Mouse (Mus musculus): ENCODE measurements around the gene Pcf11. TPM values are rescaled to one million over a fixed set of nuclear protein-coding genes. Genes with fewer than 3 reads are reported as not detected.

Gene Pcf11
- polyA plus RNA-seq, 1 experiment from 2014 or later = 15.7 TPM

DNA sequence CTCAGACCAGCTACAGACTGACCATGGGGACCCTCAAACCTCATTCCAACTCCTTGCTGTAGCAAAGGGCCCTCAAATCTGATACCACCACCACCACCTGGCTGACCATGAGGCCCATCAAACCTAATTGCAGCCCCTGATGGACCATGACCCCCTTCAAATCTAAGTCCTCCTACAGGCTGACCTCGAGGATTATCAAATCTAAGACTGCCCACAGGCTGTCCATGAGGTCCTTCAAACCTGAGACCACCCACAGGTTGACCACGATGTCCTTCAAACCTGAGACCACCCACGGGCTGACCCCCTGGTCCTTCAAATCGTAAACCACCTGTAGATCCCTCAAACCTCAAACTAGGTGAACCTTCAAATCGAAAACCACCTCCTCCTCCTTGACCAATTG is 11.7 kb downstream of the Pcf11 start:
- no peak; the same call in 1 of the 2 replicates for ATAC-seq (replicated peaks; ENCODE audit: insufficient number of reproducible peaks, low FRiP score, low TSS enrichment)
- no peak overlapping the region for H3K9ac ChIP-seq (ENCODE audit: low read depth, low read length)
- H3K27me3 ChIP-seq (ENCODE audit: control insufficient read depth, insufficient read depth, low read length) = no peaks in the 10 kb centered on the region
- H3K36me3 ChIP-seq (ENCODE audit: control insufficient read depth, insufficient read depth, low read length) = peaks cover 34% of the 10 kb centered on the region
- no peak overlapping the region for H3K4me2 ChIP-seq
- 91% methylated on average over 5 of the region's 5 CpGs for WGBS (ENCODE audit: insufficient replicate concordance)
- no peak overlapping the region for H3K27ac ChIP-seq (ENCODE audit: low read depth, low read length)
- H3K9me3 ChIP-seq (replicated peaks; ENCODE audit: control insufficient read depth, low read length) = no peaks in the 10 kb centered on the region
- no peak overlapping the region for H3K4me3 ChIP-seq (ENCODE audit: low read depth, low read length)
- no peaks in the 10 kb centered on the region for H3K4me1 ChIP-seq (ENCODE audit: control insufficient read depth, insufficient read depth, low read length)

- H3K36me3 ChIP-seq (ENCODE audit: control insufficient read depth, insufficient read depth, low read length) = peaks cover 29% of the 10 kb centered on the region
- H3K9me3 ChIP-seq (replicated peaks; ENCODE audit: control insufficient read depth, low read length) = no peaks in the 10 kb centered on the region
- H3K27me3 ChIP-seq (ENCODE audit: control insufficient read depth, insufficient read depth, low read length) = no peaks in the 10 kb centered on the region
- H3K4me3 ChIP-seq (ENCODE audit: low read depth, low read length) = no peak overlapping the region
- no peak overlapping the region for H3K9ac ChIP-seq (ENCODE audit: low read depth, low read length)
- H3K4me2 ChIP-seq = no peak overlapping the region
- WGBS (ENCODE audit: insufficient replicate concordance) = 84% methylated on average over 2 of the region's 2 CpGs
- no peak for ATAC-seq (replicated peaks; ENCODE audit: insufficient number of reproducible peaks, low FRiP score, low TSS enrichment)
- no peaks in the 10 kb centered on the region for H3K4me1 ChIP-seq (ENCODE audit: control insufficient read depth, insufficient read depth, low read length)
- H3K27ac ChIP-seq (ENCODE audit: low read depth, low read length) = no peak overlapping the region
Measured at GRCm38 (mm10) chr7:92656386-92656785, 13.3 kb downstream of the Pcf11 start.

GRCm38 (mm10) chr7:92653329-92653728 is 16.4 kb downstream of the Pcf11 start:
- no peaks in the 10 kb centered on the region for H3K4me1 ChIP-seq (ENCODE audit: control insufficient read depth, insufficient read depth, low read length)
- no peak for ATAC-seq (replicated peaks; ENCODE audit: insufficient number of reproducible peaks, low FRiP score, low TSS enrichment)
- H3K9me3 ChIP-seq (replicated peaks; ENCODE audit: control insufficient read depth, low read length) = no peaks in the 10 kb centered on the region
- H3K36me3 ChIP-seq (ENCODE audit: control insufficient read depth, insufficient read depth, low read length) = peaks cover 17% of the 10 kb centered on the region
- 79% methylated on average over 1 of the region's 1 CpGs for WGBS (ENCODE audit: insufficient replicate concordance)
- no peak overlapping the region for H3K27ac ChIP-seq (ENCODE audit: low read depth, low read length)
- H3K4me2 ChIP-seq = no peak overlapping the region
- no peak overlapping the region for H3K9ac ChIP-seq (ENCODE audit: low read depth, low read length)
- no peak overlapping the region for H3K4me3 ChIP-seq (ENCODE audit: low read depth, low read length)
- H3K27me3 ChIP-seq (ENCODE audit: control insufficient read depth, insufficient read depth, low read length) = no peaks in the 10 kb centered on the region

GRCm38 (mm10) chr7:92647790-92648189 is 21.9 kb downstream of the Pcf11 start:
- H3K27me3 ChIP-seq (ENCODE audit: control insufficient read depth, insufficient read depth, low read length) = no peaks in the 10 kb centered on the region
- WGBS (ENCODE audit: insufficient replicate concordance) = 87% methylated on average over 7 of the region's 7 CpGs
- H3K4me2 ChIP-seq = no peak overlapping the region
- H3K36me3 ChIP-seq (ENCODE audit: control insufficient read depth, insufficient read depth, low read length) = peaks cover 11% of the 10 kb centered on the region; the same call in 1 of the 2 replicates
- no peak overlapping the region for H3K27ac ChIP-seq (ENCODE audit: low read depth, low read length)
- H3K9ac ChIP-seq (ENCODE audit: low read depth, low read length) = no peak overlapping the region
- H3K4me1 ChIP-seq (ENCODE audit: control insufficient read depth, insufficient read depth, low read length) = no peaks in the 10 kb centered on the region
- ATAC-seq (replicated peaks; ENCODE audit: insufficient number of reproducible peaks, low FRiP score, low TSS enrichment) = no peak
- no peak overlapping the region for H3K4me3 ChIP-seq (ENCODE audit: low read depth, low read length)
- no peaks in the 10 kb centered on the region for H3K9me3 ChIP-seq (replicated peaks; ENCODE audit: control insufficient read depth, low read length)

GRCm38 (mm10) chr7:92642358-92642757 is 27.4 kb downstream of the Pcf11 start:
- Histone ChIP-seq H3K27ac (ENCODE audit: low read depth, low read length) (no peak overlapping the region), H3K27me3 (ENCODE audit: control insufficient read depth, insufficient read depth, low read length) (no peaks in the 10 kb centered on the region), H3K9me3 (replicated peaks; ENCODE audit: control insufficient read depth, low read length) (no peaks in the 10 kb centered on the region), H3K4me3 (ENCODE audit: low read depth, low read length) (no peak overlapping the region), H3K9ac (ENCODE audit: low read depth, low read length) (no peak overlapping the region), H3K36me3 (ENCODE audit: control insufficient read depth, insufficient read depth, low read length) (peaks cover 7% of the 10 kb centered on the region; the same call in 1 of the 2 replicates), H3K4me2 (no peak overlapping the region), H3K4me1 (ENCODE audit: control insufficient read depth, insufficient read depth, low read length) (0 out of 2 replicates have a peak, but pooled peaks cover 2% of the 10 kb centered on the region)
- ATAC-seq (replicated peaks; ENCODE audit: insufficient number of reproducible peaks, low FRiP score, low TSS enrichment) = no peak

DNA sequence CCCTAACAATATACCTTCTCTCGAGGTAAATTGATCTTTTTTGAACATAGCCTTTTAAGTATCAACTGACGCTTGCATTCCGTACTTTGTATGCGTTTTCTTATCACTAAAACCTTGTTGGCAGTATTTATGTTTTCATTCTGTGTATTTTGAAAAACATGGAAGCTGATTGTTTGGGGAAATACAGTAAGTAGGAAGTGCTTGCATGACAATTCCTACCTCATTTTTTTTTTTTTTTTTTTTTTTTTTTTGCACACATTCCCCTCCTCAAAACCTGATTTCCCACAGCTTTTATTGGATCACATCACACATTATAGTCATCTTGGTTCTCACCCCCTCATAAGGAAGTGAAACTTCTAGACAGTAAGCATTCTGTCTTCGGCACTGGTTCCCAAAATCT is 31.7 kb downstream of the Pcf11 start:
- Histone ChIP-seq H3K27ac (ENCODE audit: low read depth, low read length) (no peak overlapping the region), H3K27me3 (ENCODE audit: control insufficient read depth, insufficient read depth, low read length) (peaks cover 4% of the 10 kb centered on the region; the same call in 1 of the 2 replicates), H3K9me3 (replicated peaks; ENCODE audit: control insufficient read depth, low read length) (no peaks in the 10 kb centered on the region), H3K4me3 (ENCODE audit: low read depth, low read length) (peak overlapping the region; percentile 88), H3K9ac (ENCODE audit: low read depth, low read length) (no peak overlapping the region), H3K4me1 (ENCODE audit: control insufficient read depth, insufficient read depth, low read length) (peaks cover 6% of the 10 kb centered on the region; the same call in 1 of the 2 replicates), H3K36me3 (ENCODE audit: control insufficient read depth, insufficient read depth, low read length) (no peaks in the 10 kb centered on the region), H3K4me2 (peak overlapping the region; percentile 99)
- 85% methylated on average over 5 of the region's 5 CpGs for WGBS (ENCODE audit: insufficient replicate concordance)
- no peak for ATAC-seq (replicated peaks; ENCODE audit: insufficient number of reproducible peaks, low FRiP score, low TSS enrichment)

GRCm38 (mm10) chr7:92637021-92637625 is 32.6 kb downstream of the Pcf11 start, which contains the start of gene Ankrd42:
Gene Ankrd42 (minus strand): TSS chr7:92637142.
- peak within 1 kb of the TSS; percentile 99 for H3K4me2 ChIP-seq
- peak within 1 kb of the TSS; percentile 71 for H3K27ac ChIP-seq (ENCODE audit: low read depth, low read length)
- peak within 1 kb of the TSS; percentile 88 for H3K4me3 ChIP-seq (ENCODE audit: low read depth, low read length)
- no peaks in the 10 kb centered on the region for H3K36me3 ChIP-seq (ENCODE audit: control insufficient read depth, insufficient read depth, low read length)
- no peaks in the 10 kb centered on the region for H3K9me3 ChIP-seq (replicated peaks; ENCODE audit: control insufficient read depth, low read length)
- H3K4me1 ChIP-seq (ENCODE audit: control insufficient read depth, insufficient read depth, low read length) = peaks cover 6% of the 10 kb centered on the region; the same call in 1 of the 2 replicates
- peaks cover 4% of the 10 kb centered on the region; the same call in 1 of the 2 replicates for H3K27me3 ChIP-seq (ENCODE audit: control insufficient read depth, insufficient read depth, low read length)
- under 1% methylated on average over 44 of the region's 44 CpGs for WGBS (ENCODE audit: insufficient replicate concordance)
- peak; percentile 92 for ATAC-seq (replicated peaks; ENCODE audit: insufficient number of reproducible peaks, low FRiP score, low TSS enrichment)
- H3K9ac ChIP-seq (ENCODE audit: low read depth, low read length) = peak within 1 kb of the TSS; percentile 91

DNA sequence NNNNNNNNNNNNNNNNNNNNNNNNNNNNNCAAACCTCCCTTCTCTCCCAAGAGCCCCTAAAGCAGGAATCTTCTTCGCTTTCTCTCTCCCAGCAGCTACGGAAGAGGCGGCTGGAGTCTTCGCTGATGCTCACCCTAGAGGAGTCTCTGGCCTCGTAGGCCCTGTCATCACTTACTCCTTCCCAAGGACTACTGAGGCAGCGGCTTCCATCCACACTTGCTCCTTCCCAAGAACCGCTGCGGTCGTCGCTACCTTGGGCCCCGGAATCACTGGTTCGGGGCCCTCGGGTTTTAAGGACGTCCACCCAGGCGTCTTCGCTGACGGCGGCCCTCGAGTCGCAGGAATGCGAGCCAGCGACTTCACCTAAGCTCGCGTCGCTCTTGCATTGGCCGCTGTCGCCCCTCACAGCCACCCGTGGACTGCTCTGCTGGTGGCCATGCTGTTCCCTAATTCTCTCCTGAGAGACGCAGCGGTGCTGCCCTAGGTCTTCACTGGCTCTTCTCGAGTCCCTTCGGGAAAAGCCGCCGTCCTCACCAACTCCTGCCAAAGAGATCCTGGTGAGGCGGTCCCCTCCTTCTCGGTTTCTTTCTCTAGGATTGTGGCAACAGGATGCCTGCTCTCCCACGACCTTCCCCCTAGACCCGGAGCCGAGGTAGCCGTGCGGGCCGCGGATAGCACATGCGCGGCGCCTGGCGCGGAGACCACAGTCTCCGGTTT is 33.3 kb downstream of the Pcf11 start:
- Histone ChIP-seq H3K27me3 (ENCODE audit: control insufficient read depth, insufficient read depth, low read length) (peaks cover 4% of the 10 kb centered on the region; the same call in 1 of the 2 replicates), H3K27ac (ENCODE audit: low read depth, low read length) (peak overlapping the region; percentile 35; the same call in 1 of the 2 replicates), H3K4me3 (ENCODE audit: low read depth, low read length) (peak overlapping the region; percentile 88), H3K4me2 (peak overlapping the region; percentile 99), H3K9ac (ENCODE audit: low read depth, low read length) (peak overlapping the region; percentile 91), H3K9me3 (replicated peaks; ENCODE audit: control insufficient read depth, low read length) (no peaks in the 10 kb centered on the region), H3K36me3 (ENCODE audit: control insufficient read depth, insufficient read depth, low read length) (no peaks in the 10 kb centered on the region), H3K4me1 (ENCODE audit: control insufficient read depth, insufficient read depth, low read length) (peaks cover 6% of the 10 kb centered on the region; the same call in 1 of the 2 replicates)
- peak; percentile 70 for ATAC-seq (replicated peaks; ENCODE audit: insufficient number of reproducible peaks, low FRiP score, low TSS enrichment)
- WGBS (ENCODE audit: insufficient replicate concordance) = 2% methylated on average over 49 of the region's 49 CpGs

All from heart, embryonic 11.5 days (tissue).